Mouse (Mus musculus) T-cell, adult 66 days (primary cell): ENCODE data around the gene Atxn7l3b. TPM values are rescaled to one million over a fixed set of nuclear protein-coding genes. Genes with fewer than 3 reads are reported as not detected.

Experiments used
- total RNA-seq, 2 experiments: library from RNA; stranded (reverse); gene quantifications; 3 replicates in 1 of 2; 4 replicates in 1 of 2; pipeline ENCODE4 v1.2.4; 2023

Gene Atxn7l3b
- 10 to 100 TPM; 62.3 to 65.7 TPM for total RNA-seq

DNA sequence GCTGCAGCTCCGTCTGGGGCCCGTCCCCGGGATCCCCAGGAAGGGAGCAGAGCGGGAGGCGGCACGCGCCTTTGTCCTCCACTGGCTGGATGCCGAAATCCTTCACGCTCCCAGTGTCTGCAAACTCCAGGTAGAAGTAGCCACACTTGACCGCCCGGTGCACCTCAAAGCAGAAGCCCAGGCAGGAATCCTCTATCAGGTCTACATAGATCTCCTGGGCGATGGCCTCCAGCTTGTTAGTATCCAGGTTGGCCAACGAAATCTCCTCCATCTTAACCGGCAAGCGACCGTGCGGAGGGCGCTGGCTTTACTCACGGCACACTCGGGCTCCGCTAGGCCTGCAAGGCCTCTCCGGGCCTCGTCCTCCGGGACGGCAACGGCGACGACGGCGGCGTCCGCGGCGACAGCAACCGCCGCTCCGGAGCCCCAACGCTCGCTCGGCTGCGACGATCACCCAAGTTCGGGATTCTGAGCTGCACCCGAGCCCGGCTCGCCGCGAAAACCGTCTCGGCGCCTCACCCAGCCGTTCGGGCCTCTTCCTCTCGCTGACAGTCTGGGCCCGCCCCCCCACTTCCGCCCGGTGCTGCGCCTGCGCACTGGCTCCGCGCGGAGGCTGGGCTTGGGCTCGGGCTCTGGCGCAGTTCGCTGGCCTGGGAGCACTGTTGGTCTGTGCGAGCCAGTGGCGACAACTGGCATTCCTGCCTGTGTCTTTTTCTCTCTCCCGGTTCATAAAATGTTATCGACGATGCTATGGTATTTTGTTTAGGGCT, at the start of gene Atxn7l3b:
Atxn7l3b (minus strand) TSS at position 550 of the 770 bp plus-strand sequence.

